Mouse (Mus musculus): Measurements from ENCODE around the gene Smyd3. TPM values are rescaled to one million over a fixed set of nuclear protein-coding genes. Genes with fewer than 3 reads are reported as not detected.
A peak's percentile ranks its signal among the peaks of the same experiment; 100 is the strongest.

Smyd3 gene
- polyA plus RNA-seq, 1 experiment from 2014 or later = 5.8 TPM

- Histone ChIP-seq H3K4me3 (ENCODE audit: low read depth, low read length) (no peak overlapping the region), H3K4me1 (ENCODE audit: insufficient read depth, low read depth, low read length) (peaks cover 19% of the 10 kb centered on the region)
Measured at GRCm38 (mm10) chr1:179556921-179557320, 39.1 kb upstream of the Smyd3 start.

DNA sequence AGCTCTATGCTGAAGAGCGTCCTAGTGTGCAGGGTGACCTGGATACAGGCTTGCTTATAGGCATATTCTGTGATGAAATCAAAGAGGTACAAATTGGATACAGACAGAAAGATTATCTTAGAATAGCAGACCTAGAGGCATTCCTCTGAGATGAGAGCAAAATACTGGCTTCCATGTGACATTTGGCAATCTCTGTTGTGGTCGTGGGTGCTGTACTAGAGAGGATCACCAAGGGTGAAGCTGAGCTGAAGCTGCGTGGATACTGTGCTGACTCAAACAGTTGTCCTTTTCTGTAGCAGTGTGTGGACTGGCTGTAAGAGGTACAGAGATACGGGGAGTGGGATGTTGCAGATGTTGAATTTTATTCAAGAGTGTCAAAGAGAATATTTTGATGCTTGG lies 36.1 kb upstream of the Smyd3 start:
- H3K4me3 ChIP-seq (ENCODE audit: low read depth, low read length) = no peak overlapping the region
- H3K9ac ChIP-seq (replicated peaks; ENCODE audit: low read depth) = no peak overlapping the region
- H3K4me2 ChIP-seq (replicated peaks; ENCODE audit: low read depth, low read length) = no peak overlapping the region
- no peaks in the 10 kb centered on the region for H3K27me3 ChIP-seq (replicated peaks; ENCODE audit: insufficient read depth, low read length)
- DNase-seq (ENCODE audit: low spot score) (no peak), ATAC-seq (no peak)
- TF ChIP-seq CTCF (IDR thresholded peaks at IDR 0.05) (no peak), EP300 (IDR thresholded peaks at IDR 0.05) (no peak)
- no peaks in the 10 kb centered on the region for H3K9me3 ChIP-seq (ENCODE audit: low read length)
- H3K36me3 ChIP-seq (ENCODE audit: insufficient read depth, low read length) = no peaks in the 10 kb centered on the region
- peak overlapping the region; percentile 52; the same call in 1 of the 2 replicates for H3K27ac ChIP-seq (ENCODE audit: low read length)
- H3K4me1 ChIP-seq (ENCODE audit: insufficient read depth, low read depth, low read length) = peaks cover 10% of the 10 kb centered on the region; the same call in 1 of the 2 replicates
- 68% methylated on average over 4 of the region's 4 CpGs for WGBS

More at GRCm38 (mm10) chr1:179556921-179557320, 39.1 kb upstream of the Smyd3 start:
- 62% methylated on average over 3 of the region's 3 CpGs for WGBS
- Histone ChIP-seq H3K9me3 (ENCODE audit: low read length) (no peaks in the 10 kb centered on the region), H3K27me3 (replicated peaks; ENCODE audit: insufficient read depth, low read length) (no peaks in the 10 kb centered on the region), H3K4me2 (replicated peaks; ENCODE audit: low read depth, low read length) (no peak overlapping the region), H3K9ac (replicated peaks; ENCODE audit: low read depth) (no peak overlapping the region), H3K27ac (ENCODE audit: low read length) (0 out of 2 replicates have a peak overlapping the region, but pooled peaks have one; percentile 6), H3K36me3 (ENCODE audit: insufficient read depth, low read length) (no peaks in the 10 kb centered on the region)
- peak; percentile 71 for ATAC-seq
- peak; percentile 87 for DNase-seq (ENCODE audit: low spot score)
- TF ChIP-seq CTCF (IDR thresholded peaks at IDR 0.05) = no peak
- peak; percentile 70 for TF ChIP-seq EP300 (IDR thresholded peaks at IDR 0.05)

- no peak for DNase-seq (ENCODE audit: low spot score)
Measured at GRCm38 (mm10) chr1:179553197-179553948, 35.5 kb upstream of the Smyd3 start.

DNA sequence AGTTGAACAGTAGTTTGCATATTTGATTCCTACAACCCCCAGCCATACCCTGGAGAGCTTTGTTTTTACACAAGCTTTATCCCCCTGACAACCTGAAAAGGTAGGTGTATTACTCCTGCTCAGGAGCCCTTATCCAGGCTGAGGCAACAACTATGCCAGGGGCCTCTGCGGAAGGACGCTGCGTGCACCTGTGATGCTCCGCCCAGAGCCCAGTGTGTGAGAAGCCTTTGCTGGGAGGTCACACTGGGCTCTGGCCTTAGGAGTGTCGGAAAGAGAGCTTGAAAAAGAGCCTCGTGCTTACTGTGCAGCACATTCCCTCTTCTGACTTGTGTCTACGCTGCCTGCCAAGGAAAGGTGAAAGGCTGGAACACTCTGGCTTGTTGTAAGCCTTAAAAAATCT lies 34.9 kb upstream of the Smyd3 start:
- Histone ChIP-seq H3K9ac (replicated peaks; ENCODE audit: low read depth) (no peak overlapping the region), H3K4me3 (ENCODE audit: low read depth, low read length) (no peak overlapping the region), H3K27ac (ENCODE audit: low read length) (peak overlapping the region; percentile 76), H3K9me3 (ENCODE audit: low read length) (no peaks in the 10 kb centered on the region), H3K27me3 (replicated peaks; ENCODE audit: insufficient read depth, low read length) (no peaks in the 10 kb centered on the region), H3K4me1 (ENCODE audit: insufficient read depth, low read depth, low read length) (peaks cover 10% of the 10 kb centered on the region; the same call in 1 of the 2 replicates), H3K4me2 (replicated peaks; ENCODE audit: low read depth, low read length) (no peak overlapping the region), H3K36me3 (ENCODE audit: insufficient read depth, low read length) (no peaks in the 10 kb centered on the region)
- TF ChIP-seq EP300 (IDR thresholded peaks at IDR 0.05) (no peak), CTCF (IDR thresholded peaks at IDR 0.05) (no peak)
- ATAC-seq (peak; percentile 85), DNase-seq (ENCODE audit: low spot score) (peak; percentile 86)
- 39% methylated on average over 7 of the region's 7 CpGs for WGBS

More at GRCm38 (mm10) chr1:179553197-179553948, 35.5 kb upstream of the Smyd3 start:
- Histone ChIP-seq H3K4me3 (ENCODE audit: low read depth, low read length) (no peak overlapping the region), H3K4me1 (ENCODE audit: insufficient read depth, low read depth, low read length) (peaks cover 10% of the 10 kb centered on the region; the same call in 1 of the 2 replicates), H3K36me3 (ENCODE audit: insufficient read depth, low read length) (no peaks in the 10 kb centered on the region), H3K9me3 (ENCODE audit: low read length) (no peaks in the 10 kb centered on the region), H3K27me3 (replicated peaks; ENCODE audit: insufficient read depth, low read length) (no peaks in the 10 kb centered on the region), H3K4me2 (replicated peaks; ENCODE audit: low read depth, low read length) (no peak overlapping the region), H3K27ac (ENCODE audit: low read length) (peak overlapping the region; percentile 76), H3K9ac (replicated peaks; ENCODE audit: low read depth) (no peak overlapping the region)
- TF ChIP-seq EP300 (IDR thresholded peaks at IDR 0.05) (no peak), CTCF (IDR thresholded peaks at IDR 0.05) (no peak)
- ATAC-seq = no peak
- WGBS = 43% methylated on average over 5 of the region's 5 CpGs

- DNase-seq (ENCODE audit: low spot score) (peak; percentile 75), ATAC-seq (peak; percentile 32; the same call in 1 of the 2 replicates)
- Histone ChIP-seq H3K27ac (ENCODE audit: low read length) (peak overlapping the region; percentile 76), H3K4me1 (ENCODE audit: insufficient read depth, low read depth, low read length) (peaks cover 12% of the 10 kb centered on the region; the same call in 1 of the 2 replicates), H3K36me3 (ENCODE audit: insufficient read depth, low read length) (no peaks in the 10 kb centered on the region), H3K4me3 (ENCODE audit: low read depth, low read length) (no peak overlapping the region), H3K9ac (replicated peaks; ENCODE audit: low read depth) (no peak overlapping the region), H3K9me3 (ENCODE audit: low read length) (no peaks in the 10 kb centered on the region), H3K4me2 (replicated peaks; ENCODE audit: low read depth, low read length) (no peak overlapping the region), H3K27me3 (replicated peaks; ENCODE audit: insufficient read depth, low read length) (no peaks in the 10 kb centered on the region)
- no peak for TF ChIP-seq EP300 (IDR thresholded peaks at IDR 0.05)
- TF ChIP-seq CTCF (IDR thresholded peaks at IDR 0.05) = no peak
- 65% methylated on average over 4 of the region's 4 CpGs for WGBS
Measured at GRCm38 (mm10) chr1:179551921-179552320, 34.1 kb upstream of the Smyd3 start.

- H3K4me1 ChIP-seq (ENCODE audit: insufficient read depth, low read depth, low read length) = peaks cover 12% of the 10 kb centered on the region; the same call in 1 of the 2 replicates
- ATAC-seq (no peak), DNase-seq (ENCODE audit: low spot score) (no peak)
- no peak overlapping the region for H3K4me3 ChIP-seq (ENCODE audit: low read depth, low read length)
- H3K9ac ChIP-seq (replicated peaks; ENCODE audit: low read depth) = no peak overlapping the region
- H3K4me2 ChIP-seq (replicated peaks; ENCODE audit: low read depth, low read length) = no peak overlapping the region
- 66% methylated on average over 3 of the region's 3 CpGs for WGBS
- H3K27ac ChIP-seq (ENCODE audit: low read length) = peak overlapping the region; percentile 76
- H3K27me3 ChIP-seq (replicated peaks; ENCODE audit: insufficient read depth, low read length) = no peaks in the 10 kb centered on the region
- H3K9me3 ChIP-seq (ENCODE audit: low read length) = no peaks in the 10 kb centered on the region
- H3K36me3 ChIP-seq (ENCODE audit: insufficient read depth, low read length) = no peaks in the 10 kb centered on the region
- no peak for TF ChIP-seq CTCF (IDR thresholded peaks at IDR 0.05)
- no peak for TF ChIP-seq EP300 (IDR thresholded peaks at IDR 0.05)
Measured at GRCm38 (mm10) chr1:179551336-179551735, 33.5 kb upstream of the Smyd3 start.
